Mouse (Mus musculus) granulocyte monocyte progenitor cell, adult 5-6 weeks (primary cell): Measurements from ENCODE around the gene Slc35a5. TPM values are rescaled to one million over a fixed set of nuclear protein-coding genes. Genes with fewer than 3 reads are reported as not detected.

Source experiments
- ATAC-seq: replicated peaks from 2 replicates; pipeline ENCODE4 v1.8.0; 2016; ENCODE audit warnings: mild to moderate bottlenecking, moderate TSS enrichment, inconsistent platforms; ENCODE audit not compliant: poor library complexity, severe bottlenecking
- total RNA-seq, 2 experiments: library from RNA; stranded (forward) in 1 of 2; stranded (reverse) in 1 of 2; fragments of 200-712, 200-1000 nt in 1 of 2; fragments of >200 nt in 1 of 2; fragmentation: Nextera tagmentation in 1 of 2; gene quantifications; 2 replicates each; pipeline ENCODE4 v1.2.3; 2014 to 2017

Gene Slc35a5
- 8.7 and 15.9 TPM in 2 replicates for total RNA-seq (2014; fragmentation: Nextera tagmentation)
- total RNA-seq (2017) = 10.9 and 20.1 TPM in 2 replicates

DNA sequence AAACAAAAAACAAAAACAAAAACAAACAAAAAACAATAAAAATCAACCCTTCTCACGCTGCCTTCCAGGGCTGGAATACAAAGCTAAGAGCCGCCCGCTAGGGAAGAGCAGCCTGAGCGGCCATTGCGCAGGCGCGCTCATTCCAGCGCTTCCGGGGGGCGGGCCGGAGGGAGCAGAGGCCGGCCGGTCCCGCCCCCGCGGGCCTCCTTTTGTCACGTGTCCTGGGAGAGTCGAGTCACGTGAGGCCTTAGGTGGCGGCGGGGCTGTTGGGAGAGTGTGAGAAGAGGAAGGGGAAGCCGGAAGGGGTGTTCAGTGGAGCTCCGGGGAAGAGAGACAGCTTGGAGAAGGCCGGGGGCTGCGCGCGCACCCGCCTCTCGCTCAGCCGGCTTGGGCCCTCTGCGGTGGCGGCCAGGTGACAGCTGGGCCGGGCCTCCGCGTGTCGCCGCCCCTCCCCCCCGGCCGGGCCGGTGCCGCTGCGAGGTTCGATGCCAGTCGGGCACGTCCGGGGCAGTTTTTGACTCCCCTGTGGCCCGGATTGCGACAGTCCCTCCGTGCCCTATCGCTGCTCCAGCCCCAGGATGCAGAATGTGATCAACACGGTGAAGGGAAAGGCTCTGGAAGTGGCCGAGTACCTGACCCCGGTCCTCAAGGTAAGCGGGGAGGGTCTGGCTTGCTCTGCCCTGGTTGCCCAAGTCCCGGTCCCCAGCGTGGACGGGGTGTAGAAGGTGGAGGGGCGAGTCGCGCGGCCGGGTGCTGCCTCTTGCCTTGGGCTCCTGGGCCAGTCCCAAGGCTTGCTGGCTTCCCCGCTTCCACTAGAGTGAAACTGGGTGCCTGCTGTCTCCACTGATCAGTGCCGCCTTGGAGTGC, at the start of gene Slc35a5, which contains the start of gene Atg3:
Gene Slc35a5, minus strand, starts transcription at position 185 of the 867 bp plus-strand sequence.
Gene Atg3, plus strand, starts transcription at position 264 of the 867 bp plus-strand sequence.
- ATAC-seq = peak; percentile 91

DNA sequence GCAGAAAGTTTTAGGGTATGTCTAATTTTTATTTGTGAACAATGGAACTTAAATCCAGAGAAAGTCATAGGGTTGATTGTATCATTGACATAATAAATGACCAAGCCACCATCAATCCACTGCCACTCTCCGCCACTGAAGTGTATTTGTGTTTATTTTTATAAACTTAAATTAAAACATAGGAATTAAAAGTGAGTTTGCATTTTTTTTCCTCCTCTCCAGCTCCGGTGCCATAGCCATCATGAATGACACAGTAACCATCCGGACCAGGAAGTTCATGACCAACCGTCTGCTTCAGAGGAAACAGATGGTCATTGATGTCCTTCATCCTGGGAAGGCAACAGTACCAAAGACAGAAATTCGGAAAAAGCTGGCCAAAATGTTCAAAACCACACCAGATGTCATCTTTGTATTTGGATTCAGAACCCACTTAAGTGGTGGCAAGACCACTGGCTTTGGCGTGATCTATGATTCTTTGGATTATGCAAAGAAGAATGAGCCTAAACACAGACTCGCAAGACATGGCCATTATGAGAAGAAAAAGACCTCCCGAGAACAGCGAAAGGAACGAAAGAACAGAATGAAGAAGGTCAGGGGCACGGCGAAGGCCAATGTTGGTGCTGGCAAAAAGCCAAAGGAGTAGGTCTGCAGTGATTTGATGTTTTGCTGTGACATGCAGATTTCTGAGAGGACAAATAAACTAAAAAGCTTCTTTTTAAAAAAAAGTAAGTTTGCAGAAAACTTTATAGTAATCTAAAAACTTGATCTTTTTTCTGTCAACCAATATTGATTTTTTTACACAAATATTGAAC, 46.6 kb upstream of the Slc35a5 start:
- no peak for ATAC-seq

DNA sequence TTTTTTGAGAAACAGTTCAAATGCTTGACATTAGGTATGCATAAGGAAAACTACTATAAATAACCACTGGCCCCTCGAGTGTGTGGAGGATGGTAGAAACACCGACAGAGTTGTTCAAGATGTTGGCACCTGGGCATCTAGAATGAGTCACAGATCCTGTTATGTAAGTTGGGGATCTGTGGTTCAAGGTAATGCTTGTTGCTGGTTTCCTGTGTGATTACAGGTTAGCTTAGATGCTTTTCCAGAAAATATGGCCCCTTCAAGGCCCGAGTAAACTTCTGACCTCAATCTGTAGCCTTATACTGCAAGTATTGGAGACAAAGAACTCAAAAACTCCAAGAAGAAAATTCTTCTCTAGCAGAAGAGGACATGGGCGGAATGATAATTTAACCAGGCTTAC, 45.9 kb upstream of the Slc35a5 start:
- ATAC-seq = no peak

- peak; percentile 85 for ATAC-seq
Measured at GRCm38 (mm10) chr16:45201395-45201794, 42.9 kb upstream of the Slc35a5 start.

- peak; percentile 85 for ATAC-seq
Measured at GRCm38 (mm10) chr16:45196816-45197215, 38.3 kb upstream of the Slc35a5 start.

DNA sequence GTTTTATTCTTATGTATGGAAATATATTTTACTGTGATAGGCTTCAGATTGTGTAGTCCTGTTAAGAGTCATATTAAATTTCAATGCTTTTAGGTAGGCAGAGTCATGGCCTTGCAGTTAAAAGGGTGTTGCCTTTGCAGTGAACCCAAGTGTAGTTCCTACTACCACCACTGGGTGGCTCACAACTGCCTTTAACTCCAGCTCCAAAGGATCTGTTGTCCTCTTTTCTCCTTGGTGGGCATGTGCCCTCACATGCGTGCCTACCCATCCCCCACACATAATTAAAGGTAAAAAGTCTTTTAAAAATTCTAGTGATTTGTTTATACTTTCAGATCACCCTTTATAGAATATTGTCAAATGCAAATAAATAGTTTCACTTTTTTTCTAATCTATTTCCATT, 34.1 kb upstream of the Slc35a5 start:
- peak; percentile 86 for ATAC-seq

GRCm38 (mm10) chr16:45181824-45182223, 23.3 kb upstream of the Slc35a5 start:
- ATAC-seq = no peak

DNA sequence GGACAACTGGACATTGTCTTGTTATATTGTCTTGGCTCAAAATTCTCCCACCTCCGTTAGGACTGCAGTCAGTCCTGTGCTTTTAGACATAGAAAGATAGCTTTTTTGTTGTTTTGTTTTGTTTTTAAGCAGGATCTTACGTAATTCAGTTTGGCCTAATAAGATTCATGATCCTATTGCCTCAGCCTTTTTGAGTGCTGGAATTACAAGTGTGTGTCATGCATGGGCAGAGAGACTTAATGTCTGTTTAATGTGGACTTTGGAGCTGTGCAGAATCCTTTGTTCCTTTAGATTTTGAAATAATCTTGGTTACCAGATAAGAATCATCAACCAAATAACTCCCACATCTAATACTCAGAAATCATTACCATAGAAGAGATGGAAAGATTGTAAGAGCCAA, 20.0 kb upstream of the Slc35a5 start:
- no peak for ATAC-seq

DNA sequence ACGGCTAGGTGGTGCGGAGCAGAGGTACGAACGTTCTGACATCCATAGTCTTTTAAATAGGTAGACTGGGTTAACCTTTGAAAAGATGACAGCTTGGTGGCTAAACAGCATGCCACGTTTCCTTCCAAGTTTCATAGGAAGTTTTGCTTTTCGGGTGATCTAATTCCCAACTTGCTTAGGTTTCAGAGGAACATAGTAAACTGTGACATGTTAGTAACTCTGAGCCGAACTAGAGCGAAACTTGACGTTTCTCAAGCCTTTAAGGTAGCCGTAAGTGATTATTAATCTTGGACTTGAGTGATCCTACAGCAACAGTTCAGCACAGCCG, 847 bp upstream of the Slc35a5 start:
- no peak for ATAC-seq

GRCm38 (mm10) chr16:45158136-45158521, 377 bp downstream of the Slc35a5 start:
- ATAC-seq = peak; percentile 62

DNA sequence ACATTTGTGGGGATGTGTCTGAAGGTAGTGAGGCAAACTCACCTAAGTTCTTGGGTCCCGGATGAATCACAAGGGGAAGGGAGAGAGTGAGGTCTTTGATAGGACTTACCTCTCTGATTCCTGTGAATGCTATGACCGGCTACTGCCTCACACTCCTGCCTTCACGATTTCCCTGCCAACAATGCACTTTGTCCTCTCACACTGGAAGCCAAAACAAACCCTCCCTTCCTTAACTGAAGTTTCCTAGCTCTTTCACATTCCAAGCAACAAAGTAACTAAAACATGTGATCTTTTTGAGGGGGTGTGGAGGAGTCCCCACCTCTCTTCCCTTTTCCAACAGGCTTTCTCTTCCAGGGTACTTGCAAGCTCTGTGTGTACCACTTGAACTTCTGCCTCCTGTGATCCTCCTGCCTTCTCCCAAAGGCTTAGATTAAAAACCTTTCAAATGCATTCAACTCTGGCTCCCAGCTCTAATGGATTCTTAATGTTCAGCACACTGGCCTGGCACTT, 3.7 kb downstream of the Slc35a5 start:
- ATAC-seq = no peak

DNA sequence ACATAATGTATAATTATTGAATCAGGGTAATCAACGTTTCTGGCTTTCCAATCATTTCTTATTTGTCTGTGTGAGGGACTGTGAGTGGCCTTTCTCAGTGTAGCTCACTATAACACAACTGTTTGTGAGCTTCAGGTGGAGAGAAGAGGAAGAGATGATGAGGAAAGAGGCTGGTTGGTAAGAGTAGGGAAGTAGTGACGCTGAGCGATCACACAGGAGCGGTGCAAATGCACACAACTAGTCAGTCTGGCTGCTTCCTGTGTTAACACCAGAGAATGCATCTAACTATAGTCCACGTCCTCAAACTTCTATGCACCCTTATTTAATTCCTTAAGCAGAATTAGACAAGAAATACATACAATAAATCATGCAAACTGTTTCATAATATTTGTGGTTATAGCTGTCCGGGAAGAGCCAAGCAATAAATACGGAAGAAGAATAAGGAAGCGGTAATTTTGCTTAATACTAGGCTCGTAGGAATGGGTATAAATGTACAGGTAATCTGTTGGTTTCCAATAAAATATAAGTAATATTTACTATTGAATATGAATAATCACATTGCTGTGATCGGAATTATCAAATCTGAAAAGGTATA, 9.9 kb downstream of the Slc35a5 start:
- ATAC-seq = peak; percentile 97

GRCm38 (mm10) chr16:45145119-45145518, 13.4 kb downstream of the Slc35a5 start:
- ATAC-seq = peak; percentile 18; the same call in 1 of the 2 replicates

- peak; percentile 97 for ATAC-seq
Measured at GRCm38 (mm10) chr16:45142565-45142964, 15.9 kb downstream of the Slc35a5 start.

DNA sequence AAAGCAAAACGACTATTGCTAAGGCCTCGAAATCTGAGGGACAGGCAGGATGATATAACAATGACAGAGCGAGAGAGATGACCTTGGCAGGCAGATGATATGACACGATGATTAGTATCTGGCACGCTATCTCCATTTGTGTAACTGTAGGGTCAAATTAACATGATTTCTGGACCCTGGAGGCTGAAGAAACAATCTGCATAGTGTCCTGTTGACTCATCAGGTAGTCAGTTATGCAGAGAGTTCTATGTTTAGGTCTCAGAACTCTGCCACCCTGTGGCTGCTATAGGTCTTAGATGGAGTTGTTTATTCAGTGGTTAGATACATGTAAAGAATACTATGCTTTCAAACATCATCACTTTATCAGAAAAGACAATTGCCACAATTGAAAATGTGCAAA, 16.8 kb downstream of the Slc35a5 start:
- no peak for ATAC-seq

GRCm38 (mm10) chr16:45127936-45128710, 30.4 kb downstream of the Slc35a5 start:
- no peak for ATAC-seq

DNA sequence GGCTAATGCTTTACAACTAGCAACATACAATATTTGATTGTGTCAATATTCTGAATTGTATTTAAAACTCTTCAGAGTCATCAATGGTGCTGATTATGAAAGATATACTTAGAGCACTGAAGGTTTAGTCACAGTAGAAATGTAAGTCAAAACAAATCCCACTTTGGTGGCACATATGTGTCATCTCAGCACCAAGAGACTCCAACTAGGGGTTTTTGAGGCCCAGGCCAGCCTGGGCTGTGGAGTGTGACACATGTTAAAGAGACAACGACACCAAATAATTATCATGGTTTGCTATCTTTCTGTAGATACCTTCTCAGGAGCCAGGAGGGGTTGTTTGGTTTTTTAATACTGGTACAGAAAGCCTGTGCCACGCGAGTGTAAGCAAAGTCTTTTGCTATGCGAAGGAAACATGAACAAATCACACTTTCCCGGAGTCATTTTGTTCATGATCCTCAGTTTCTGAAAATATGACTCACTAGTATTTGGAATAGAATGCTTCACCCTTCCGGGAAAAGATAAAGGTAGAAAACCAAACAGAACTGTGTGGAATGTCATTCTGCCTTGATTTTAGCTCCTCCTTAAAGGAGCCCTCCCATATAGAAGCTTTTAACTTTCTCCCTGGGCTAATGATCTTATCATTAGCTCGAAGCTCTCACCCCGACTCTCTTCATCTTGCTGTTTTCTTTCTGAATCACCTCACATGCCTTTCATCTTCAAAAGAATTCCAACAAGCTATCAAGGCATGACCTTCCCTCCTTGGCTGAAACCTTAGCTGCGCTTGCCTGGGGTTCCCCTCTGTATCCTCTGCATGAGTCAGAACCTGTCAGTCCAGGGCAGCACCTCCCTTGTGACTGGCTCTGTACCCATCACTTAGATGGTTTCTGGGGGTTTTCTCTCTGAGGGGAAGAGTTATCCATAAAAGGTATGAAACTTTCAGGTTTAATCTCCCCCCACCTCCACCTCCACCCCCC, 34.0 kb downstream of the Slc35a5 start:
- no peak for ATAC-seq

DNA sequence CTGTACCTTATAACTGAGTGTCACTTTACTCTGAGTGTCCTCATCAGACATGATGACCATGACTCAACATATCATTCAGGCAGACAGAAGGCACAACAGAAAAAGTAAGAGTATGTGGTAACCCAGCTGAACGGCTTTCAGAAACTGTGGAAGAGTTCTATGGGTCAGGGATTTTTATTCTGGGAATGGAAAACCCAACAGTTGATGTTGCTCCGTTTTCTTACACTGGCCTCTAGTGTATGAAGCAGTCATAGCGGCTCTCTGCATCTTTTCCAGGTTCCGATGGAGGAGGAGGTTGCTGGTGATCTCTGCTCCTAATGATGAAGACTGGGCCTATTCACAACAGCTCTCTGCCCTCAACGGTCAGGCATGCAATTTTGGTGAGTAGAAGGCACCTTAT, 35.9 kb downstream of the Slc35a5 start:
- ATAC-seq = no peak
